Mouse (Mus musculus) E14TG2a.4 (cell line): ENCODE measurements around the gene Coq5.
A peak's percentile ranks its signal among the peaks of the same experiment; 100 is the strongest.

Experiments used
- H3K27me3 ChIP-seq: 2 replicates; pipeline ENCODE4 v1.6.1; 2014; ENCODE audit warnings: low read length, control low read depth; ENCODE audit not compliant: insufficient read depth
- H3K36me3 ChIP-seq: 2 replicates; pipeline ENCODE4 v1.6.1; 2014; ENCODE audit warnings: low read length, control low read depth; ENCODE audit not compliant: insufficient read depth
- H3K4me1 ChIP-seq: replicated peaks from 2 replicates; pipeline ENCODE4 v1.6.1; 2014; ENCODE audit warnings: low read depth, low read length, control low read depth
- H3K4me3 ChIP-seq: replicated peaks from 2 replicates; pipeline ENCODE4 v1.5.1; 2014; ENCODE audit warnings: mild to moderate bottlenecking, low read length
- H3K9me3 ChIP-seq: 2 replicates; pipeline ENCODE4 v1.6.1; 2014; ENCODE audit warnings: low read length, control low read depth
- CTCF ChIP-seq: conservative IDR thresholded peaks from 2 replicates; pipeline ENCODE4 v1.5.1; 2014; ENCODE audit warnings: low read length
- NANOG ChIP-seq: IDR thresholded peaks from 2 replicates; pipeline ENCODE4 v1.6.1; 2014; ENCODE audit warnings: borderline replicate concordance, low read length, mixed read lengths
- POU5F1 ChIP-seq: IDR thresholded peaks from 2 replicates; pipeline ENCODE4 v1.6.1; 2014; ENCODE audit warnings: low read length, borderline replicate concordance

Gene Coq5

GRCm38 (mm10) chr5:115235786-115236263 lies 43.6 kb upstream of the Coq5 start, which contains the start of gene Pop5:
Pop5 (plus strand) TSS chr5:115235836.
- peak; percentile 87 for TF ChIP-seq CTCF
- no peak for TF ChIP-seq POU5F1
- peak within 1 kb of the TSS; percentile 79 for H3K4me3 ChIP-seq
- H3K27me3 ChIP-seq: peaks cover 11% of the 10 kb centered on the region
- peaks cover 21% of the 10 kb centered on the region for H3K36me3 ChIP-seq
- peaks cover 78% of the 10 kb centered on the region for H3K4me1 ChIP-seq
- H3K9me3 ChIP-seq: no peaks in the 10 kb centered on the region

- TF ChIP-seq NANOG: no peak
- TF ChIP-seq POU5F1: no peak
- no peak for TF ChIP-seq CTCF
- no peaks in the 10 kb centered on the region for H3K9me3 ChIP-seq
- peaks cover 11% of the 10 kb centered on the region for H3K27me3 ChIP-seq
- peaks cover 43% of the 10 kb centered on the region for H3K36me3 ChIP-seq
- H3K4me3 ChIP-seq: peak overlapping the region; percentile 95
- H3K4me1 ChIP-seq: peaks cover 67% of the 10 kb centered on the region
These were observed 41.4 kb upstream of the Coq5 start for GRCm38 (mm10) chr5:115237803-115238728.

- H3K9me3 ChIP-seq: no peaks in the 10 kb centered on the region
- peaks cover 50% of the 10 kb centered on the region for H3K36me3 ChIP-seq
- no peak for TF ChIP-seq POU5F1
- no peak for TF ChIP-seq CTCF
- TF ChIP-seq NANOG: no peak
- peak overlapping the region; percentile 95 for H3K4me3 ChIP-seq
- H3K4me1 ChIP-seq: peaks cover 65% of the 10 kb centered on the region
- peaks cover 11% of the 10 kb centered on the region for H3K27me3 ChIP-seq
These were observed 40.7 kb upstream of the Coq5 start for GRCm38 (mm10) chr5:115238729-115239195.

GRCm38 (mm10) chr5:115240191-115240590 lies 39.3 kb upstream of the Coq5 start:
- Histone ChIP-seq H3K27me3 (peaks cover 2% of the 10 kb centered on the region; the same call in 1 of the 2 replicates), H3K9me3 (no peaks in the 10 kb centered on the region), H3K4me1 (peaks cover 57% of the 10 kb centered on the region), H3K36me3 (peaks cover 64% of the 10 kb centered on the region), H3K4me3 (no peak overlapping the region)
- no peak for TF ChIP-seq POU5F1
- no peak for TF ChIP-seq CTCF
- no peak for TF ChIP-seq NANOG

- Histone ChIP-seq H3K4me1 (peaks cover 31% of the 10 kb centered on the region), H3K4me3 (no peak overlapping the region), H3K36me3 (peaks cover 77% of the 10 kb centered on the region), H3K9me3 (no peaks in the 10 kb centered on the region), H3K27me3 (no peaks in the 10 kb centered on the region)
- no peak for TF ChIP-seq NANOG
- TF ChIP-seq CTCF: no peak
- TF ChIP-seq POU5F1: no peak
These were observed 24.0 kb upstream of the Coq5 start for GRCm38 (mm10) chr5:115255472-115255871.

- H3K4me3 ChIP-seq: no peak overlapping the region
- TF ChIP-seq NANOG (no peak), CTCF (no peak), POU5F1 (no peak)
- peaks cover 79% of the 10 kb centered on the region for H3K36me3 ChIP-seq
- H3K9me3 ChIP-seq: no peaks in the 10 kb centered on the region
- peaks cover 46% of the 10 kb centered on the region for H3K4me1 ChIP-seq
- no peaks in the 10 kb centered on the region for H3K27me3 ChIP-seq
These were observed 22.4 kb upstream of the Coq5 start for GRCm38 (mm10) chr5:115256909-115257546.

GRCm38 (mm10) chr5:115260356-115260755 lies 19.1 kb upstream of the Coq5 start:
- Histone ChIP-seq H3K27me3 (no peaks in the 10 kb centered on the region), H3K36me3 (peaks cover 97% of the 10 kb centered on the region), H3K9me3 (no peaks in the 10 kb centered on the region), H3K4me1 (peaks cover 76% of the 10 kb centered on the region), H3K4me3 (no peak overlapping the region)
- no peak for TF ChIP-seq NANOG
- TF ChIP-seq POU5F1: no peak
- no peak for TF ChIP-seq CTCF

- no peaks in the 10 kb centered on the region for H3K9me3 ChIP-seq
- peaks cover 81% of the 10 kb centered on the region for H3K4me1 ChIP-seq
- peaks cover 95% of the 10 kb centered on the region for H3K36me3 ChIP-seq
- no peak overlapping the region for H3K4me3 ChIP-seq
- no peak for TF ChIP-seq POU5F1
- no peak for TF ChIP-seq CTCF
- TF ChIP-seq NANOG: no peak
- H3K27me3 ChIP-seq: no peaks in the 10 kb centered on the region
These were observed 18.3 kb upstream of the Coq5 start for GRCm38 (mm10) chr5:115261141-115261540.
